Mouse (Mus musculus) CD4-positive helper T cell, adult 2 months (primary cell): ENCODE results near the gene Golgb1.
"Not testable (repeated sequence)": the region's sequence is repeated elsewhere in the genome, so short reads cannot be mapped to it uniquely, and the experiment has no call there.

Source experiments
- DNase-seq: peaks from one replicate; pipeline ENCODE4 v3.0.0-alpha.2; 2012; ENCODE audit warnings: low read depth, missing footprints, low spot score

Gene Golgb1

DNA sequence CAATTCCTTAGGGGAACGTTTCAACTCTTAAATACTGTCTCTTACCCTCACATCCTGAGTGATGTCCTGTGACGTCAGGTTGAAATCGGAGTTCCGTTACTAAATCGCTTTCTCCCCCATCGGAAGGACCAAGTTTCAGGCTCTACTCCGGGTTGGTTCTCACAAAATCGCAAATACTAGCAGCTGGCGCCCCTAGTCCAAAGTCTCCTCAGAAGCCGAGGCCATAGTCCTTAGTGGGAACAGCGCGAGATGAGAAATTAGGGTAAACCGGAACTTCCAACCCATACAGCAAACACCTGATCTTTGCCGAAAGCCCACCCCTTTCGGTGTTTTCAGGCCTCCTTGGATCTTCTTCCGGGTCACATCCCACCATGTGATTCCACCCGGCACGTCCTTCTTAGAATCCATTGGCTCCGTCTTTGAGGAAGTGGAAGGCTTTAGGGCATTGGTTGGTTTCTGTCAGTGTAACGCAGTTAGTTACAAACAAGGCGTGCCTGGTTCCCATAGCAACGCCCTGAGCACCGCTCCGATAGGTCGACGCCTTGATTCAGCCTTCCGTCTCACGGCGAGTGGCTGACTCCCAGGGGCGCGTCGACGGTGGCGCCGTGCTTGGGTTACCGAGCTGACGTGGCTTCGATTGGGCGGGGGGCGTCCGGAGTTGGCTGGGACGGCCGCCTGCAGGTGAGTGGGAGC, at the start of gene Golgb1, which contains the start of gene Eaf2:
TSS of gene Golgb1 (plus strand) at position 558 of the 693 bp plus-strand sequence.
TSS of gene Eaf2 (minus strand) at position 421 of the 693 bp plus-strand sequence.
- peak; percentile 100 for DNase-seq

- DNase-seq, result no peak
These were observed 47.3 kb upstream of the Golgb1 start for GRCm38 (mm10) chr16:36827611-36828053.

DNA sequence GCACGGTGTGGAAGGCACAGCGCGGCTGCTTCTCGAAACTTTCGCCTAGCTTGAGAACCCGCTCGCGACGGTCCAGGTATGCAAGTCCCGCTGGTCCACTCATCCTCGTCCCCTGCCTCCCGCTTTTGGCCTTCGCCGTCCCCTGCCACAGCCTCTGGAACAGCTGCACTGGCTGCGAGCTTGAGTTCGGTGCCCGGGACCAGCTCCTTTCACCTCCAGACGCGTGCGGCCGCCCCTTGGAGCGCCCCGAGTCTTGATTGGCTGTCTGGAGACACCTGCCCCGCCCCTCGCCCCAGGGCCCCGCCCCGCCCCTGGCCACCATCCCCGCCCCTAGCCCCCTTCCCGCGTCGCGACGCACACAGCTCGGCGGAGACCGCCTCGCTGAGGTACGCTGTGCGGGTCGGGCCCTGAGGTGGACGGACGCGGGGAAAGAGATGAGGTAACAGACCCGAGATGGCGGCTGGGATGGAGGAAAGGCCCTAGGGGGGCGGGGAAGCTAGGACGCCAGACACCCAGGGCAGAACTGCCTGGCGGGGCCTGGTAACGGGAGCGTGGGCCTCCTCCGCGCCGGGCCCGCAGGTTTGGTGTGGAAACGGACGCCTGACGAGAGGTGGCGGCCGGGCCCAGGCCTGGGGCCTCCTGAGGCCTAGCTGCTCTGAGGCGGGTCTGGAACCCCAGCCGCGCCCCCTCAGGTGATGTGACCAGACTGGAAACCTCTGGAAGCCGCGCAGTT, 46.7 kb upstream of the Golgb1 start, which contains the start of gene Iqcb1:
TSS of gene Iqcb1 (plus strand) at position 332 of the 733 bp plus-strand sequence.
- DNase-seq, result peak; percentile 84

DNA sequence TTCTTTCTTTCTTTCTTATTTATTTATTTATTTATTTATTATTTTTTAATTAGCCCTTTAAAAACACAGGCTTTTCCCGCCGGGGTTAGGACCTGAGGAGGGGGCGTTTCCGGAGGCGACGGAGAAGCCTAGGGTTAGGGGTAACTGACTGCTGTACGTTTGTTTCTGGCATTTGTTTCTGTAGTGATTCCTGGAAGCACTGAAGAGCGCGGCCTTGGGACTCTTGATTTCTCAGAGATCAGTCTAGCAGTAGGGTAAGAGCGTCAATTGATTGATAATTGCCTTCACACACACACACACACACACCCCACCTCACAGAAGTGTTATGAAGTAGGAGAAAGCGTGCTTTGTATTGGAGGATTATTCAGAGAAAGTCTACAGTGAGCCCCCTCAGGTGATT, 46.1 kb upstream of the Golgb1 start:
- DNase-seq, result peak; percentile 4

DNA sequence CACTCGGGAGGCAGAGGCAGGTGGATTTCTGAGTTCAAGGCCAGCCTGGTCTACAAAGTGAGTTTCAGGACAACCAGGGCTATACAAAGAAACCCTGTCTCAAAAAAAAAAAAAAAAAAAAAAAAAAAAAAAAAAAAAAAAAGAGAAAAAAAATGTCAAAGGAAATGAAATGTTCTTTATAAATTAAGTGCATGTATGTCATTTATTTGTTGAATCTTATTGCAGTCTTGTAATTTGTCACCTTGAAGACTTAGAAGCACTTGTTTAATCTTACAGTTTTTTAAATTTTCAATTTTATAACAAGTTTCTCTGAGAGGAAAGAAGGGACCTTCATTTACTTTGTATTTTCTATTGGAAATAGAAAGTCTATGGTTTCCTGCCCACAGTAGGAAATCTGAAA, 28.0 kb upstream of the Golgb1 start:
- DNase-seq, result not testable (repeated sequence)

- no peak for DNase-seq
These were observed 23.7 kb upstream of the Golgb1 start for GRCm38 (mm10) chr16:36851202-36851601.

GRCm38 (mm10) chr16:36863585-36863984, 11.4 kb upstream of the Golgb1 start:
- no peak for DNase-seq

GRCm38 (mm10) chr16:36869442-36869841, 5.5 kb upstream of the Golgb1 start:
- no peak for DNase-seq

- no peak for DNase-seq
These were observed 424 bp downstream of the Golgb1 start for GRCm38 (mm10) chr16:36875276-36875851.

- DNase-seq, result peak; percentile 51
These were observed 2.4 kb downstream of the Golgb1 start for GRCm38 (mm10) chr16:36877316-36877715.

DNA sequence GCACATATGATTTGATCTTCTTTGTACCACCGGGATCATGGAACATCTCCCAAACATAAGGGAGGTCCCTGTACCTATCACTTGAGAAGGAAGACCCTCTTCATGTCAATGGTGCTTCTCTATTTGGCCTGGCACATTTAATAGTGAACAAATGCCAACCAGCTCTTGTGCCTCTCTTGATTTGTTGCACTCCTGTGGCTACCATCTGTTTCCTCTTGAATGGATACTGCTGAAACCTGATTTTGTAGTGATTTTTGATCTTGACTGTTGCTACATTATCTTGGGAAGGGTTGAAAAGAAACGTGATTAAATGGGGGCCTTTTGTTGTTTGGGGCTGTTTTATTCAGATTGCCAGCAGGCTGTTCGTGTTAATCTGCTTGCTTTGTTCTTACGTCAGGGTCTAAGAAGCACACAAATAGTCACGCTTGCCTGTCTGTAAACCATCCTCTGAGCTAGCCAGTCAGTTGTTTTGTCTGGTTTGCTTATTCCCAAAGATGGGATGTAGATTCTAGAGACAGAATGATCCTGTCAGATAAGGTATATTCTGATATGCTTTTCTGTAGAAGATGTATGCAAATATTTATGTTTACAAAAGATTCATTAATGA, 7.9 kb downstream of the Golgb1 start:
- DNase-seq, result no peak

GRCm38 (mm10) chr16:36884881-36885280, 9.9 kb downstream of the Golgb1 start:
- DNase-seq, result peak; percentile 33

DNA sequence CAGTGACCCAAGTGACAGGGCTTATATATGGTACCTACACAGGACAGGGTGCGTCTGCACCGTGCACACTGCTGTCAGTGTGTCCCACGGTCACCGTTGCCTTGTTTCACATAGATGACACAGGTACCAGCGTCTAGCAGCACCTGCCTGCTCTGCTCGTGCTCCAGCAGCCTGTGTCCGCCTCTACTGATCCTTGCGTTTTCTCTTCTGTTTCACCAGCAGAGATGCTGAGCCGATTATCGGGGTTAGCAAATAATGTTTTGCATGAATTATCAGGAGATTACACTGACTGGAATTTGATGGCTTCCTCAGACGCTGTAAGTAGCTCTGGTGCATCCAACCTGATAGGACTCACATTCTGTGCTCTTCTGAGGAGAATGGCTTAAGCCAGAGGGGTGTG, 11.0 kb downstream of the Golgb1 start:
- no peak for DNase-seq

DNA sequence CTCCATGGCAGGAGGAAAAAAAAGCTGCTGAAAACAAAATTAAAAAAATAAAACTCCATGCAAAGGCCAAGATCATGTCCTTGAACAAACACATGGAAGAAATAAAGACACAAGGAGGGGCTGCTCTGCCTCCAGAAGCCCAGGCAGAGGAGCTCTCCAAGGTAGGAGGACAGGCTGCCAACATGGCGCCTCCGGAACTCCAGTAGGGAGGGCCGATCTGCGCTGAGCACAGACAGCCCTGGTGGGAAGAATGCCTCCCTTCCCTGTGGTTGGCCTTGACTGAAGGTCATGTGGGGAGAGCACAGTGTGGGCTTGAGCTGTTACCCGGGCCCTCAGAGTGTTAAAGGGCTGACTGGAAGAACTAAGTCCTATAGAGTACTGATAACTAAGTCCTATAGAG, 12.6 kb downstream of the Golgb1 start:
- DNase-seq, result no peak

GRCm38 (mm10) chr16:36890559-36890958, 15.6 kb downstream of the Golgb1 start:
- no peak for DNase-seq

DNA sequence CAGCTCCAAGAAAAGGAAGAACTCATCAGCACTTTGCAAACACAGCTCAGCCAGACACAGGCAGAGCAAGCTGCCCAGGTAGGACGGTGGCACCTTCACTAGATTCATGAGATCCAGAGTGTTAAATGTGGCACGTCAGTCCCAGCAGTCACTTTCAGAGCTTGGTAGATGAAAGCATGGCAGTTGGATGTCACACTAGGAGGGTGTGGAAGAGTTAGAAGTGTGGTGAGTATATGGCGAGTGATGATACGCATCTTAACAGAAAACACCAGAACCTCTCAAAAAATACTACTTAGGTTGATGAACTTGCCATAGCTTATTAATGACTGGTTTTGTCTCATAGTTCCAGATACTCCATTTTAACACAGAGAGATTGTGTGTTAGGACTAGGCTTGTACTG, 16.5 kb downstream of the Golgb1 start:
- DNase-seq, result no peak

GRCm38 (mm10) chr16:36893317-36893716, 18.4 kb downstream of the Golgb1 start:
- DNase-seq, result no peak

- no peak for DNase-seq
These were observed 21.8 kb downstream of the Golgb1 start for GRCm38 (mm10) chr16:36896712-36897111.

DNA sequence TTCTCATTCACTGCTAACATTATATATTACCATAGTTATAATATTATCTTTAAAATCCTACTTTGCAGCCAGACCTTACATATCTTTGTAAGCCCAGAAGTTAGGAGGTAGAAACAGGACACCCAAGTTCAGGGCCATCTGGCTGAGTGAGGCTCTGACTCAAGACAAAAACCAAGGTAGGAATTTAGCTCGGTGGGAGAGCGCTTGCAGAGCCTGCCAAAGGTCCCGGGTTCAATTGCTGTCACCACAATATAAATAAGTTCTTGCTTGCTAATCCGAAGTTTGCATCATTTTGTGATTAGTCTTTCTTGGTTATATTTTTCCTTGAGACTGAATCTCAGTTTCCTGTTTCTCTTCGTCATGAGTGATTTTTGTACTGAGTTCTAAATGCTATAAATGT, 28.2 kb downstream of the Golgb1 start:
- DNase-seq, result no peak

- no peak for DNase-seq
These were observed 37.0 kb downstream of the Golgb1 start for GRCm38 (mm10) chr16:36911909-36912308.

GRCm38 (mm10) chr16:36912311-36912710, 37.4 kb downstream of the Golgb1 start:
- DNase-seq, result no peak

DNA sequence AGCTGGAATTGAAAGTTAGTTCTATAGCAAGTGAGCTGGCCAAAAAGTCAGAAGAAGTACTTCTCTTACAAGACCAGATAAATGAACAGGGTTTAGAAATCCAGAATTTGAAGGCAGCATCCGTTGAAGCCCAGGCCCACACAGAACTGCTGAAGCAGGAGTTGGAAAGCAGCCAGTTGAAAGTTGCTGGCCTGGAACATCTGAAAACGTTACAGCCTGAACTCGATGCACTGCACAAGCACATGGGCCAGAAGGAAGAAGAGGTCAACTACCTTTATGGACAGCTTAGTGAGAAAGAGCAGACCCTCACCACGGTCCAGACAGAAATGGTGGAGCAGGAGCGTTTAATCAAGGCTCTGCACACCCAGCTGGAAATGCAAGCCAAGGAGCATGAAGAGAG, 39.3 kb downstream of the Golgb1 start:
- no peak for DNase-seq
